Mouse (Mus musculus) small intestine, adult 2 months (tissue): ENCODE measurements at regions not wholly inside any gene's neighbourhood (a gene's known extent, or its start where the extent isn't known, plus 50 kb on each side); places are given as distances from the start of the nearest gene placed in this dataset.

ENCODE experiments used
- H3K27ac ChIP-seq: fragments of 200-500 bp; 2 replicates; pipeline ENCODE4 v1.5.1; 2012; ENCODE audit warnings: low read depth, low read length, control low read depth, inconsistent platforms; ENCODE audit not compliant: insufficient read depth
- H3K27me3 ChIP-seq: fragments of 200-500 bp; 2 replicates; pipeline ENCODE4 v1.6.1; 2012; ENCODE audit warnings: mild to moderate bottlenecking, moderate library complexity, low read length, inconsistent platforms; ENCODE audit not compliant: control insufficient read depth, insufficient read depth
- H3K36me3 ChIP-seq: fragments of 200-500 bp; 2 replicates; pipeline ENCODE4 v1.6.1; 2012; ENCODE audit warnings: mild to moderate bottlenecking, low read length, control low read depth, inconsistent platforms; ENCODE audit not compliant: control insufficient read depth, insufficient read depth
- H3K4me1 ChIP-seq: fragments of 200-500 bp; 2 replicates; pipeline ENCODE4 v1.6.1; 2012; ENCODE audit warnings: low read length, inconsistent platforms, mixed read lengths; ENCODE audit not compliant: control insufficient read depth, insufficient read depth, insufficient read length
- H3K4me3 ChIP-seq: fragments of 200-500 bp; 2 replicates; pipeline ENCODE4 v1.5.1; 2012; ENCODE audit warnings: low read depth, mild to moderate bottlenecking, control low read depth, inconsistent platforms, low read length, moderate library complexity
- CTCF ChIP-seq: fragments of 200-500 bp; IDR thresholded peaks from 2 replicates; pipeline ENCODE4 v1.5.1; 2012; ENCODE audit warnings: low read depth, mild to moderate bottlenecking, control low read depth, inconsistent platforms, low read length, moderate library complexity, mixed read lengths; ENCODE audit not compliant: insufficient replicate concordance, insufficient read length; ENCODE audit errors: extremely low read depth
- POLR2A ChIP-seq: fragments of 200-500 bp; IDR thresholded peaks from 2 replicates; pipeline ENCODE4 v1.6.1; 2012; ENCODE audit warnings: low read depth, mild to moderate bottlenecking, control low read depth, inconsistent platforms, low read length, moderate library complexity
- WGBS: fragments of 180-500 bp; shearing (Covaris S2); methylation state at CpG from one replicate; pipeline ENCODE4 v1.1.7; 2018; 5-methylcytosine and 5-hydroxymethylcytosine counted together

- TF ChIP-seq POLR2A (no peak), CTCF (no peak)
- Histone ChIP-seq H3K36me3 (no peaks in the 10 kb centered on the region), H3K4me1 (no peaks in the 10 kb centered on the region), H3K4me3 (no peak overlapping the region), H3K27me3 (no peaks in the 10 kb centered on the region), H3K27ac (no peak overlapping the region)
- WGBS = 66% methylated on average over 1 of the region's 1 CpGs
Observed at GRCm38 (mm10) chr2:45608926-45609325, 491.7 kb upstream of the Zeb2 start.

- Histone ChIP-seq H3K27me3 (no peaks in the 10 kb centered on the region), H3K4me1 (no peaks in the 10 kb centered on the region), H3K27ac (no peak overlapping the region), H3K36me3 (no peaks in the 10 kb centered on the region), H3K4me3 (no peak overlapping the region)
- TF ChIP-seq CTCF (no peak), POLR2A (no peak)
Observed at GRCm38 (mm10) chr2:45607393-45607792, 490.2 kb upstream of the Zeb2 start.

- no peaks in the 10 kb centered on the region for H3K27me3 ChIP-seq
- TF ChIP-seq CTCF (no peak), POLR2A (no peak)
- WGBS = 60% methylated on average over 6 of the region's 6 CpGs
Observed at GRCm38 (mm10) chr2:45601332-45601900, 484.2 kb upstream of the Zeb2 start.

GRCm38 (mm10) chr2:45593765-45594164 is 476.6 kb upstream of the Zeb2 start:
- H3K27ac ChIP-seq = no peak overlapping the region
- WGBS = 79% methylated on average over 4 of the region's 4 CpGs
- TF ChIP-seq CTCF = no peak
- TF ChIP-seq POLR2A = no peak
- no peak overlapping the region for H3K4me3 ChIP-seq
- H3K4me1 ChIP-seq = no peaks in the 10 kb centered on the region
- no peaks in the 10 kb centered on the region for H3K36me3 ChIP-seq
- no peaks in the 10 kb centered on the region for H3K27me3 ChIP-seq

More at GRCm38 (mm10) chr2:45601332-45601900, 484.2 kb upstream of the Zeb2 start:
- H3K27ac ChIP-seq = no peak overlapping the region
- H3K4me3 ChIP-seq = no peak overlapping the region
- no peaks in the 10 kb centered on the region for H3K4me1 ChIP-seq
- H3K36me3 ChIP-seq = no peaks in the 10 kb centered on the region

GRCm38 (mm10) chr2:45590980-45591379 is 473.8 kb upstream of the Zeb2 start:
- Histone ChIP-seq H3K27me3 (no peaks in the 10 kb centered on the region), H3K36me3 (no peaks in the 10 kb centered on the region), H3K4me3 (no peak overlapping the region), H3K27ac (no peak overlapping the region), H3K4me1 (no peaks in the 10 kb centered on the region)
- WGBS = 93% methylated on average over 1 of the region's 1 CpGs
- TF ChIP-seq POLR2A (no peak), CTCF (no peak)

GRCm38 (mm10) chr2:45588248-45588647 is 471.1 kb upstream of the Zeb2 start:
- Histone ChIP-seq H3K4me1 (no peaks in the 10 kb centered on the region), H3K27me3 (no peaks in the 10 kb centered on the region), H3K4me3 (no peak overlapping the region), H3K27ac (no peak overlapping the region), H3K36me3 (no peaks in the 10 kb centered on the region)
- TF ChIP-seq CTCF (no peak), POLR2A (no peak)
- 90% methylated on average over 2 of the region's 2 CpGs for WGBS

GRCm38 (mm10) chr2:45586588-45587200 is 469.5 kb upstream of the Zeb2 start:
- no peaks in the 10 kb centered on the region for H3K36me3 ChIP-seq
- TF ChIP-seq CTCF (no peak), POLR2A (no peak)
- WGBS = 50% methylated on average over 1 of the region's 1 CpGs
- H3K27me3 ChIP-seq = no peaks in the 10 kb centered on the region
- no peak overlapping the region for H3K4me3 ChIP-seq
- no peak overlapping the region for H3K27ac ChIP-seq
- no peaks in the 10 kb centered on the region for H3K4me1 ChIP-seq
